Mouse (Mus musculus) neutrophil, adult 5-6 weeks (primary cell): ENCODE results near the gene Cit. TPM values are rescaled to one million over a fixed set of nuclear protein-coding genes. Genes with fewer than 3 reads are reported as not detected.

Experiments
- ATAC-seq: fragments of 151-379, 151-347 bp; 2 replicates; pipeline ENCODE4 v1.8.0; 2017; ENCODE audit warnings: mild to moderate bottlenecking, moderate TSS enrichment; ENCODE audit not compliant: insufficient number of reproducible peaks, poor library complexity, low FRiP score, severe bottlenecking; ENCODE audit errors: extremely low read depth
- total RNA-seq: library from RNA; stranded (forward); fragments of 200-1000 nt; gene quantifications from 2 replicates; pipeline ENCODE4 v1.2.3, GENCODE M21; 2017

The Cit gene
- total RNA-seq, 1 experiment from 2014 or later = 2.0 TPM

DNA sequence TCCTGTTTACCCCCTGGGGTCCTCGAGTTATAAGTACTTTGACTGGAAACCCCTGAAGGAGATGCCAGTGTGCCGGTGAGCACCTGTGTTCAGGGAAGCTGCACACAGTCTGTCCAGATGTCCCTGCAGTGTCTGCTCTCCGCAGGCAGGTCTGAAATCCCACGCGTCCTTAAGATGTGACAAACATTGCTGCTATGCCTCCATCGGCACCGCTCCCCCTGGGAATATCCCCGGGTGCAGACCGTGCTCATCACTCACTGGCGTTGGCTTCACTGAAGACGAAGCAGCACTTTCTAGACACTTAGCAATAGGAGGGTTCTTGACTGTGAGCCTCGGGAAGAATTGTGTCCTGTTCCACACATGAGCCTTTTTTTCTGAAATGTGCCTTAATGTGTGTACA lies 142.2 kb downstream of the Cit start:
- ATAC-seq = no peak

DNA sequence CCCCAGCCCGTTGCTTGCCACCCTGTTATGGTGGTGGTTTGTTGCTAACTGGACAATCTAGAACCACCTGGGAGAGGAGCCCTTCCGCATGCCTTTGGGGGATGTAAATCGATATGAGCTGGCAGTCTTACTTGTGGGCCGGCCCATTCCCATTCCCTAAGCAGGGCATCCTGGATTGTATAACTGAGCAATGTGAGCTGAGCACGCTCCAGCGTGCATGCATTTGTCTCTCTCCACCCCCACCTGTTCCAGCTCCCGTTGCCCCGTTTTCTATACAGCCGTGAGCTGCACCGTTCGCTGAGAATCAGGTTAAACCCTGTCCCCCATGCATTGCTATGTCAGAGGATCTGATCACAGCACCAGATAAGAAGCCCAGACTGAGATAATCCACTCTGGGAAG lies 146.6 kb downstream of the Cit start:
- ATAC-seq = no peak

DNA sequence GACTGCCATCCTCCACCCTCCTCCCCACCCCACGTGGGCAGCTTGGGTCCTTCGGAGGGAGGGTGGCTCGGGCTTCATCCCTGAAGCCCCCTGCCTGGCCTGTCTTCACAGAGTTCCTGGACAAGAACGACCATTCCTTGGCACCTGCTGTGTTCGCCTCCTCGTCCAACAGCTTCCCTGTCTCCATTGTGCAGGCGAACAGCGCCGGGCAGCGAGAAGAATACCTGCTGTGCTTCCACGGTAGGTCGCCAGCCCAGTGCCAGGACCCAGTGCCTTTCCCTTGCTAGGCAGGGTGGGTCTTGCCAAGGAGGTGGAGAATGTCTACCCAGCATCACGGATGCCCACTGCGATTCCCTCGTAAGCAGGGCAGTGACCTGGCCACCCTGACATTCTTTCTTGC lies 149.0 kb downstream of the Cit start:
- no peak for ATAC-seq

DNA sequence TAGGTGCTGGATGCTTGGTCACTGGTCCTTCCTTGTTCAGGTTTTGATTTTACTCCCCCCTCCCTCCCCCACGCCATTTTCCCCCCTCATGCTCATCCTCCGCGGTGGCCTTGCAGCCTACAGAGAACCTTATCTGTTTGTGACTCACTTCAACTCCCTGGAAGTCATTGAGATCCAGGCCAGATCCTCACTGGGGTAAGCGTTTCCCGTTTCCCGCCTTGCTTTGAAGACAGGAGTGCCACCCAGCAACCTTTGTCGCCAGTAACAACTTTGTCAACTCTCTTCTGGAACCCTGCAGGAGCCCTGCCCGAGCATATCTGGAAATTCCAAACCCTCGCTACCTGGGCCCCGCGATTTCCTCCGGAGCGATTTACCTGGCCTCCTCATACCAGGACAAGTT lies 152.3 kb downstream of the Cit start:
- no peak for ATAC-seq

DNA sequence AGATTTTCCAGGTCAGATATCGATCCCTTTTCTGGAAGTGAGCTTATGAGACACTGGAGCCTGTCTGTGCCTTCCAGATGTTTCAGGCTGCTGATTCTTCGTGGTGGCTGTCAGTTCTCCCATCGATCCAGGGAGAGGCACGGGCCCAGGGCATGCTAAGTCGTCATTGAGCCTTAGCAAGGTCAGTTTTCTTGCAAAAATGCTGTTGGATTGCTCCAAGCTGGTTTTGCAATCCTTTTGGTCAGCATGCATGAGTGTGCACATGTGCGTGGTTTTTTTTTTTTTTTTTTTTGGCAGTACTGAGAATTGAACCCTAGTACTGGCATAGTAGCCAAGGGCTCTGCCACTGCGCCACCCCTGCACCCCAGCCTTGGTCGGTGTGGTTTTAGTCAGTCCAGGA lies 158.1 kb downstream of the Cit start:
- ATAC-seq = no peak

DNA sequence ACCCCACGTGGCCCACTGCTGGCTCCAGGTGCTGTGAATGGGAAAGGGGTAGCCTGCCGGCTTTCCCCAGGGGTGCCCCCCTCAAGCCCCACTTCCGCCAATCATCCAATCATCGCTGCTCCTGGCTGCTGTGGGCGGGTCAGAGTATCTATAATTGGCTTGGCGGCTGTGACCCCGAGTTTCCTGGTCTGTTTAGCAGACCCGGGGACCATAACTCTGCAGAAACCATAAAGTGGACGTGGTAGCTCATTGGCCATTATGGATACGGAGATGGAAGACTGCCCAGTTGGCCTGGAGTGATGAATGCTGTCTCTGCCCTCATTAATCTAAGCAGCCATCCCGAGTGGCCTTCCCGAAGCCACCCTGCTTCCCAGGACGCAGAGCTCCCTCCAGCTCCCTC lies 158.7 kb downstream of the Cit start:
- ATAC-seq = no peak

DNA sequence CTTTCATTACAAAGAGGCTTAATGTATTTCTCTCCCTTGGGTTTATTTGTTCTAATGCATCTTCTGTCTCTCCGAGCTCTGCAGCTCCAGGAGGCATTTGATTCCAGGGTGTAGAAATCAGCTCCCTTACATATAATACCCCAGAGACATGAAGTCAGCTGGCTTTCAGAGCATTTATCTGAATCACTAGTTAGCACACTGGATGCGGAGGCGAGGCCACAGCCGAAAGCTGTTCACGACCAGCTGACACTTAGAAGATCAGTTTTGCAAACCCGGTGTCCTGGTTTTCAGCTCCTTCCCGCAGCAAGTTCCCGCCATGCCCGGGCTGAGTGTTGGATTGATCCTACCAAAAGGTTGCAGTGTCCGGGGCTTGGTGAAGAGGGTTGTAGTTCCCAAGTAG lies 159.2 kb downstream of the Cit start:
- ATAC-seq = no peak

DNA sequence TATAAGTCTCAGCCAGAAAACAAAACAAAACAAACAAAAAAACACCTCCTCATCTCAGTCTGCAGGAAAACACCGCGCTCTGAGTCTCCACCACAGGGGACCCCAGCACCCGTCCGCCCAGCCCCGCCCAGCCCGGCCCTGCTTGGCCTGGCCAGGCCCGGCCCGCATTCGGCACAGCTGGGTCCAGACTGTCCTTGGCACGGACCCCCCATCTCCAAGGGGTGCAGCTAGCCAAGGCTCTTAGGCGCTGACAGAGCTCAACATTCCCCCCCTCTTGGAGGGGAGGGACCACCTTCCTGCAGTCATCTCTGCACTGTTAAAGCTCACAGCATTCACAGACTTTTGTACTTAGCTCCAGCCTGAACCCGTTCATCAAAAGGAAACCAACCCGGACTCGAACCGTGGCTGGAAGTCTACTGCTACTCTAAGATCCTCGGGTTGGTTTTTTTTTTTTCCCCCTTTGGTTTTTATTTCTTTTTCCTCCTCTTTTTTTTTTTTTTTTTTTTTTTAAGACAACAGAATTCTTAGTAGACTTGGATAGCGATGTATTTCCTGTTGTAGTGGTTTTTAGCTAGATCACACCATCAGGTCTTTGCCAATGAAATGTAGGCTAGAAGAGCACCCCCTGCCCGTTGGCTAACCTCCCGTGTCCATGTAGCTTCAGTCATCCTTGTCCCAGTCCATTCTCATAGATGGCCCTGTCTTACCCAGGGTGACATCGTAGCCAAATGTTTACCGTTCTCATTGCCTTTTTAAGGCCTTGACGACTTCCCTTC lies 161.4 kb downstream of the Cit start:
- ATAC-seq = no peak

DNA sequence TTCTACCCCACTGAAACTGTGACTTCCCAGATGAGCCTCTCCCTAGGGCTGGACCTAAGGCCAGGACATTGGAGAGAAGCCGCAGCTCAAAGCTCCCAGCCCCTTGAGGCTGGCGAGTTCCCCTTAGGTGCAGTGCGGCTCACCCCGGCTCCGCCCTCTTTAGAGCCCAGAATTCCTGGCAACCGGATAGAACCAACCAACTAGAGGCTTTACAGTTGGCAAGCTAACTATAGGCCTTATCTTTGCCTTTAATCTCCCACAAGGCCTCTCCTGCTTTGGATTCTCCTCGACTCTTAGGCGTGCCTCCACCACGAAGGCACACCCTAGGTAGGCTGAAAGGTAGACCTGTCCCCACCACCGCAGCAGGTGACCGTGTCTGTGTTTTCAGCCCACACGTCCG lies 162.6 kb downstream of the Cit start:
- ATAC-seq = no peak

DNA sequence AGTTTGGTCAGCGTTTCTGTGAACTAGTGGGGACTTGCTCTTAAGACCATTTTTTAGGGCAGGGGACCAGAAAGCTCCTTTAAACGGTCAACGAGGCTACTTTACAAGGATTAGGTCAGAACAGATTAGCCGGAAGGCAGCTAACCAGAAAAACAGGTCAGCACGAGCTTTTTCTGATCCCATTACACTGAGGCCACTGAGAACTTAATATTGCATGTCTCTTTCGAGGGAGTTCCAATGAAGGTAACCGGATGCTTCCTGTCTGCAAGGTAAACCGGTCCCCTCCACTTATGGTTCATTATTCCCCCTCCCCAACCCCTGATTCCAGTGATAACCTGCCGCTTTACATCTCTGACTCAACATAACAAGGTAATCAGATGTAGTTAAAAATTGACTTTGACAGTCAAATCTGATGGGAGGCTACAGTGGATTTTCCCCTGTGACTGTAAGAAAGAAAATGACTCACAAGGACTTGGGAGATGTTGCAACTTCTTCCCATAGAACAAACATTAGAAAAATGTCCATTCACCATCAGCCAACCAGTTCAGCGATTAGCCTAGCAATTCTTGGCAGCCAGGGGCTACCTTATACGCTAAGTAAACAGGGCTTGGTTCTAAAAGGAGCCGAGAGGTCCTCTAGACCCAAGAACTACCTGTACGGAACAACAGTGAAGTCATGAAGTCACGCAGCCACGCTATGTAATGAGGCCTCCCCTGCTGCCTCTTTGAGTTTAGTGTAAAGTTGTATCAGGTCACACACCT lies 164.2 kb downstream of the Cit start:
- no peak for ATAC-seq

DNA sequence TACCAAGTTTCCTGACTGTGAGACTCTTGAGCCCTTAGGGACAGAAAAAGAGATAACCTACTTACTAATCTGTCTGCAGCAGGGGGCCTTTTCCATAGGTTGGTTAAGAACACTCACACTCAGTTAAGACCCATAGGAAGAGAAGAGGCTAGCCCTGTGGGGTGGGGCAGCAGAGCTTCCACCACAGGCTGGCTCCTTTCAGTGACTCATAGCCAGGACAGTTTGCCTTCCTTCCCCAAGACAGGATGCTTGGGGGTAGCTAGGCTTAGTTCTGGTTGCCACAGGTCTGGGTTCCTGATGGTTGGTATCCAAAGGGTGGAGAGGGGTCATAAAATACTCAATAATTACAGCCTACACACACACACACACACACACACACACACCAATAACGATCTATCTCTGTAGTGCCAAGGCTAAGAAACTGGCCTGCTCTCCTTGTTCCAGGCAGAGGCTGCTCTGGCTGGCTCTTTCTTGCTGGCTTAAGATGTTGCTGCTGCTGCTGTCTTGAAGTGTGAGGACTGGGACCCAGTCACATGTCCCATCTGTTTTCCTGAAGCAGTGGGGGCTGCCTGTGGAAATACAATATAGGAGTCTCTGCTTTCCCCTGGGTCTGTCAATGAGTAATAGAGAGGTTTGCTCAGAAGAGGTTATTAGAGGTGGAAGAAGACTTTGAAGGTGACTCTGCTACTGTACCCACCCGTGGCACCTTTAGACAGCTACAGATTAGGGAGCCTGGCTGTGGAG lies 165.0 kb downstream of the Cit start:
- ATAC-seq = no peak

DNA sequence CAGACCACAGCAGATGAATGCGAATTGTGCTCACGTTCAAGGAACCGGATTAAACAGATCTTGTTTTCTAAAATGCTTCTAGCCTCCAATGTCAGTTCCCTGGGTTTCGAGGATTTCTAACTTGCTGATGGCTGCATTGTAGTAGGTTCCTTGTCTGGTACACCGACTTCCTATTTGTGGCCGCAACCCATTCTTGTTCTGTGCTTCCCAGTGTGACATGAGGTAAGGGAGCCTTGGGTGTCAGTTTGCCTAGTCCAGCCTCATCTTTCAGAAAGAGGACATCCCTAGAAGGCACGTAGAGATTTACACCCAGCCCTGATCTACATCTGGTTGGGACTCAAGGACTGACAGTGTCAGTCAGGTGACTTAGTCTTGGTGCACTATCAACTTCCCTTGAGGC lies 166.6 kb downstream of the Cit start:
- no peak for ATAC-seq

DNA sequence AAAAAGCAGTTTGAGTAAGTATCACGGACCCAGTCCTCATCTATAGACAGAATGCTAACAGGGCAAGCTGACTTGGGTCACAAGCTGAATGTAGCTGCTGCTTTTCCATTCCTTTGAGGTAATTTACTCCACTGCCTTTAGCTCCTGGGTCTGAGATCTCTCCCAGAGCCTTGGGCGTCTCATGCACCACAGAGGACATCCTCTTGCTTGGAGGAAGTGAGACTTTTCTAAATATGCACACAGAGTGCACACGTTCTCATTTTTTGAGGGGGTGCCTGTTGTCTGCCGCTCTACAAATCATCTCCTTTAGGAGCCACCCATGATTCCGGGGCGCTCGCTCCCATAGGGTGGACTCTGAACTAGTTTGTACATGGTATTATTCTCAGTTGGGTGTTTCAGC lies 167.4 kb downstream of the Cit start:
- no peak for ATAC-seq

DNA sequence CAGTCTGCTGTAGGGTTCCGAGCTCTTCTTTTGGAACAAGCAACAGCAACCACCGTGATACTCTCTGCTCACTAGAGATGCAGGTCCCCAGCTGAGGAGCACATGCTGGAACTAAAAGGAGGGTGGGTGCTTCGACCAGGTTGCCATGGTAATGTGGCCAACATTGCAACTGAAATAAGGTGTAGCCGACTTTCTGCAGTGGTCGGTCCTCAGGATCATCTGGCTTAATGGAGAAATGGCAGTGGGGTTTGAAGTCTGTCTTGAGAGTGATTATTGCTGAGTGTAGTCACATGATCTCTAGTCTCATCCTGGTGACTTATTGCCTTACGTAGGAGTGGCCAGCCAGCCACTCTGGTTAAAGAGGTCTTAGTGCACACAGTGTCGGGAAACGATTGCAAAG lies 168.7 kb downstream of the Cit start:
- no peak for ATAC-seq

DNA sequence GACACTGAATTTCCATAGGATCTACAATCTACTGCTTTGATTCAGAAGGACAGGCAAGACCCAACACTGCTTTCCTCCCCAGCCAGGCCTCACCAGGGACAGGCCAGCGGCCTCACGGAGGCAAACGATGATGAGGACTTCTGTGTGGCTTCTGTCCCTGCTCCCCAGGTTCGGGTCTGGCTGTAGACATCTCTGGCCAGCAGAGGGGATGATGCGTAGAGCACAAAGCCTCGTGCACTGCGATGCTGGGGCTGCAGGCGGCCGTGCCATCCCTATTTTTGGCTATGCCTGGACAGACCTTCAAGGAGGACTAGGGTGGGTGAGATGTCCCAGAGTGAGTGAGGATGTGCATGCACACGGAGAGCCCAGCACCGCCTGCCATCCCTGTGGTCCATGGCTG lies 169.2 kb downstream of the Cit start:
- ATAC-seq = no peak

DNA sequence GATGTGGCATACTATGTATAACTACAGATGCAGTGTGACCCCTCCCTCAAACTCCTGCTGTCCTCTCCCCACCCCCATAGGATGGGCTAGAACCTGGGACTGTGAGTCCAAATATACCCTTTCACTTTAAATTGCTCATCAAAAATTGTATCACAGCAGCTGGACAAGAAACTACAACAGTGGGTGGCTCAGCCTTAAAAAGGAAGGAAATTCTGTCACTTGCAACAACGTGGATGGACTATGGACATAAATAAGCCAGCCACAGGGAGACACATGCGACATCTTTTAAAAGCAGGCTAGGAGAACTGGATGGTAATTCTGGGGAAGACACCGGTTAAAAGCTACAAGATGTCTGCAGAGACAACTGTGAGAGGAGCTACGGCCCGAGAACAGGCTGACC lies 171.5 kb downstream of the Cit start:
- ATAC-seq = no peak

DNA sequence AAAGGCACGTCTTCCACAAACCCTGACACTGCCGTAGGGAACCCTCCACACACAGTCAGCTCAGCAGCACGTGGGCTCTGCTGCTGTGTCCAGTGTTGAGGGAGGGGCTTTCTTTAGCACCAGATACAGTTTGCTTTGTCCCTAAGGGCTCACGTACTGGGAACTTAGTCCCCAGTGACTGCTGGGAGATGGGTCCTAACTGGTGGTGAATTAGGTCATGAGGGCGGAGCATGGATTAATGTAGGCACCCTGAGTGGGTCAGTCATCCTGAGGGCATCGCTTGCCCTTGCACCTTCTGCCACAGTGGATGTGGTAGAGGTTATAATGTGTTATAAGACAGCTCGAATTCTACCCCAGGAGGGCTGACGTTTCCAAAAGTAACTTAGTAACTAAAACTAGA lies 172.3 kb downstream of the Cit start:
- ATAC-seq = no peak

DNA sequence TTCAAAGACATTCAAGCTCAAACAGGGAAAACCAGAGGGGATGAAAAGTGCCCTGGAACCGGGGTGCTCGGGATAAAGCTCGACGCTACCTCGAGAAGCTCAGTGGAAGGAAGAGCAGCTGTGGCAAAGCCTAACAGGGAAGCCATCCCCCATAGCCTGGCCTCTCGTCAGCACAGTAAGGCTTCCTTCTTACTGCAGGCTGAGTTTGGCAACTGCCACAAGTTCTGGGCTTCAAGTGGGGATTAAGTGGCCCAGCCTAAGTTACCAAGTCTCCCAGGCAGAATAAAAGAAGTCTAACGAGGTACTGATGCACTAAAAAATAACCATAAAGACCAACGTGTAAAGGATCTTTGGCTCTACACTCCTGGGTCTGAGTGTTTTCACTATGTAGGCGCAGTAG lies 173.1 kb downstream of the Cit start:
- ATAC-seq = no peak

DNA sequence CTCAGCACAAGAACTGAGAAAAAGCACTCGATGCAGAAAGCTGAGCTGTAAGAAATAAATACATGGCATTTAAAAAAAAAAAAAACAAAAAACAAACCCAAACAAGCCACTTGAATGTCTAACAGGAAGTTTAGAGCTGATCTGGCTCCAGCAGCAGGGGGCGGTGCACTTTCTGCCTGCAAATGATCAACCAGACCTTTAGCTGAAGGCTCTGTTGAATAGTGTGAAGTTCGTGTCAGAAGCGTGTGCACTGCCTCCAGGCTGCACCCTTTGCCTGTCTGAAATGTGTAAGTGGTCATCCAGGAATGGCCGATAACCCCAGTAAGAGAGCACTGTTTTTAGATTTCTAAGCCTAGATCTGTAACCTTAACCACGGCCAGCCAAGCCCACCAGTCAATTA lies 173.7 kb downstream of the Cit start:
- no peak for ATAC-seq

DNA sequence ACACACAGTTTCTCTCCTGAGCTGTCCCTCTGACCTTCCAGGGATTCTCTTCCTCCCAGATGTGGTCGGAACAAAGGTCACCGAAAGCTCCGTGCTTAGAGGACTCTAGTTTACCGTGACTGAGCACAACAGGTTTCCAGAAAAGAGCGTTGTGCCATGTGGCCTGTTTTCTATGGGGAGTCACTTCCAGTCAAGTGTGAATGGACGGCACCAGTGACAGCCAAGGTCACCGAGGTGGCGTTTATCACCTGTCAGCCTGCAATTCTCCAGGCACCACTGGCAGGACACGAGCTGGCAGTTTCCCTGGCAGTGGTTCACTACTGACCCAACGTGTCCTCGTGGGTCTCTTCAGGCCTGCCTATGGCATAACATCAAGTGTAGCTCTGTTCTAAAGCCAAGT lies 174.3 kb downstream of the Cit start:
- no peak for ATAC-seq
